Mouse (Mus musculus) ES-E14 (cell line): ENCODE measurements around the gene Kifc3.

ENCODE experiments used
- CHD2 ChIP-seq: IDR thresholded peaks from 2 replicates; pipeline ENCODE4 v1.6.1; 2014; ENCODE audit warnings: mild to moderate bottlenecking, low read depth, low read length, inconsistent platforms
- HCFC1 ChIP-seq: IDR thresholded peaks from 2 replicates; pipeline ENCODE4 v1.6.1; 2012; ENCODE audit warnings: low read length, inconsistent platforms, borderline replicate concordance; ENCODE audit not compliant: insufficient read depth
- MAFK ChIP-seq: IDR thresholded peaks from 2 replicates; pipeline ENCODE4 v1.6.1; 2014; ENCODE audit warnings: mild to moderate bottlenecking, low read depth, low read length, inconsistent platforms; ENCODE audit not compliant: insufficient read depth
- ZC3H11A ChIP-seq: IDR thresholded peaks from 2 replicates; pipeline ENCODE4 v1.6.1; 2012; ENCODE audit warnings: low read depth, mild to moderate bottlenecking, inconsistent platforms, low read length, borderline replicate concordance
- ZNF384 ChIP-seq: IDR thresholded peaks from 2 replicates; pipeline ENCODE4 v1.6.1; 2012; ENCODE audit warnings: low read depth, low read length, inconsistent platforms

GRCm38 (mm10) chr8:95204039-95204380, 1.4 kb upstream of the Kifc3 start:
- TF ChIP-seq HCFC1: no peak
- TF ChIP-seq MAFK: no peak
- TF ChIP-seq CHD2: no peak
- no peak for TF ChIP-seq ZNF384
- peak; percentile 79; the same call in 1 of the 2 replicates for TF ChIP-seq ZC3H11A
